Mouse (Mus musculus): Measurements from ENCODE around the gene Foxa3.

DNA sequence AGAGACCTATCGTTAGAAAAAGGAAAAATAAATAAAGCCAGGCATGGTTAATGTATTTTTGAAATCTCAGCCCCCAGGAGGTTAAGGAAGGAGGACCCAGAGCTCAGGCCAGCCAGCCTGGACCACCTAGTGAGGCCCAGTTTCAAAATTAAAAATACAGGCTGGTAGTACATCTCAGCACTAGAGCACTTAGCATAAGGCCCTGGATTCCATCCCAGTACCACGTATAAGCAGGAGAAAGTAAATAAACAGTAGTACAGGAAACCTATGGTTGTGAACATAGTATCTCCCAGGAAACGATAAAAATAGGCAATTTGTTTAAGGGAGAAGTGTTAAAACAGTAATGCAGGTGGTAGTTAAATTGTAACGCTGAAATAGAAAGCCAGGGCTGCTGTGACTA lies 21.2 kb downstream of the Foxa3 start:
- TF ChIP-seq CTCF (IDR thresholded peaks at IDR 0.05; ENCODE audit: low read depth) = no peak
- TF ChIP-seq EP300 (IDR thresholded peaks at IDR 0.05; ENCODE audit: low read depth) = no peak
